Mouse (Mus musculus) small intestine, adult 2 months (tissue): ENCODE results near the gene Btbd16.

ENCODE experiments used
- CTCF ChIP-seq: fragments of 200-500 bp; IDR thresholded peaks from 2 replicates; pipeline ENCODE4 v1.5.1; 2012; ENCODE audit warnings: low read depth, mild to moderate bottlenecking, control low read depth, inconsistent platforms, low read length, moderate library complexity, mixed read lengths; ENCODE audit not compliant: insufficient replicate concordance, insufficient read length; ENCODE audit errors: extremely low read depth
- POLR2A ChIP-seq: fragments of 200-500 bp; IDR thresholded peaks from 2 replicates; pipeline ENCODE4 v1.6.1; 2012; ENCODE audit warnings: low read depth, mild to moderate bottlenecking, control low read depth, inconsistent platforms, low read length, moderate library complexity

GRCm38 (mm10) chr7:130818813-130819212 lies 44.9 kb downstream of the Btbd16 start:
- TF ChIP-seq CTCF (no peak), POLR2A (no peak)
